Mouse (Mus musculus) stomach, embryonic 16.5 days (tissue): ENCODE results near the gene Ctu2. TPM values are rescaled to one million over a fixed set of nuclear protein-coding genes. Genes with fewer than 3 reads are reported as not detected.

ENCODE experiments used
- ATAC-seq: fragments of 200-750 bp; cut with Nextera tagmentation; 2 replicates; pipeline ENCODE4 v1.8.0; 2017; ENCODE audit warnings: moderate number of reproducible peaks, moderate TSS enrichment; ENCODE audit not compliant: insufficient read depth, low FRiP score
- H3K27ac ChIP-seq: fragments of 300-500 bp; sonication (generic); 2 replicates; pipeline ENCODE4 v1.5.1; 2014; ENCODE audit warnings: low read length
- H3K27me3 ChIP-seq: fragments of 300-500 bp; sonication (generic); 2 replicates; pipeline ENCODE4 v1.6.1; 2014; ENCODE audit warnings: low read length, control low read depth, mixed read lengths; ENCODE audit not compliant: control insufficient read depth, insufficient read depth
- H3K36me3 ChIP-seq: fragments of 300-500 bp; sonication (generic); 2 replicates; pipeline ENCODE4 v1.6.1; 2014; ENCODE audit warnings: low read length; ENCODE audit not compliant: control insufficient read depth, insufficient read depth
- H3K4me1 ChIP-seq: fragments of 300-500 bp; sonication (generic); 2 replicates; pipeline ENCODE4 v1.6.1; 2014; ENCODE audit warnings: low read length, control low read depth, mixed read lengths; ENCODE audit not compliant: control insufficient read depth, insufficient read depth
- H3K4me2 ChIP-seq: fragments of 300-500 bp; sonication (generic); 2 replicates; pipeline ENCODE4 v1.6.1; 2014; ENCODE audit warnings: low read depth, low read length, mixed read lengths
- H3K4me3 ChIP-seq: fragments of 300-500 bp; sonication (generic); replicated peaks from 2 replicates; pipeline ENCODE4 v1.5.1; 2014; ENCODE audit warnings: mild to moderate bottlenecking, low read length
- H3K9ac ChIP-seq: fragments of 300-500 bp; sonication (generic); 2 replicates; pipeline ENCODE4 v1.6.1; 2014; ENCODE audit warnings: low read length
- H3K9me3 ChIP-seq: fragments of 300-500 bp; sonication (generic); replicated peaks from 2 replicates; pipeline ENCODE4 v1.6.1; 2016; ENCODE audit warnings: low read length, control low read depth; ENCODE audit not compliant: control insufficient read depth
- WGBS: fragments of 180-500 bp; shearing (Covaris S2); extraction: QIAGEN DNeasy Blood & Tissue Kit; methylation state at CpG from one replicate; pipeline ENCODE4 v1.1.7; 2014; 5-methylcytosine and 5-hydroxymethylcytosine counted together
- polyA plus RNA-seq: library from polyadenylated mRNA; unstranded; fragments of >200 nt; fragmentation: Nextera tagmentation; extraction: Ambion mirVana; gene quantifications from 2 replicates; pipeline ENCODE4 v1.2.1, GENCODE M21; 2015

Ctu2 gene
- polyA plus RNA-seq, 1 experiment from 2014 or later, result 39.8 TPM

- no peak for ATAC-seq
- Histone ChIP-seq H3K4me2 (no peak overlapping the region), H3K27ac (no peak overlapping the region), H3K36me3 (no peaks in the 10 kb centered on the region), H3K4me1 (0 out of 2 replicates have a peak, but pooled peaks cover 6% of the 10 kb centered on the region), H3K9me3 (no peaks in the 10 kb centered on the region), H3K4me3 (no peak overlapping the region), H3K9ac (no peak overlapping the region), H3K27me3 (peaks cover 19% of the 10 kb centered on the region)
- 59% methylated on average over 6 of the region's 6 CpGs for WGBS
Measured at GRCm38 (mm10) chr8:122459218-122459900, 16.6 kb upstream of the Ctu2 start.

DNA sequence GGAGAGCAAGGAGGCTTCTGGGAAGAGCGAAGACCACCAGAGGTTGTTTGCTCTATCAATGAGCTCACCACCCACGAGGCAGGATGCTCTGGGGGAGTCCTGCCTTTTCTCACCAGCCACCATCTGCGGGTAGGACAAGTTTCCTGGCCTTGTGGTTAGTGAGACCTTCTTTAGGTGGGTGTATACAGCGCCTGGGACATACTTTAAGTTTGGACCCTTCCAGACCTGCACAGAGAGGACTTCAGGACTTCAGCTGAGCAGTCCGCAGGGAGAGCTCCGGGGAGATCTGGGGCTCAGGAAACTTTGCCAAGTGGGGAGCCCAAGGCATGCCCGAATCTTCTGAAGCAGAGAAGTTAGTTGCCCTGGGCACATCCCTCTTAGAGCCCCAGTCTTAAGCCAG, 16.0 kb upstream of the Ctu2 start:
- ATAC-seq, result no peak
- 0 out of 2 replicates have a peak, but pooled peaks cover 6% of the 10 kb centered on the region for H3K4me1 ChIP-seq
- H3K9ac ChIP-seq, result peak overlapping the region; percentile 62
- H3K9me3 ChIP-seq, result no peaks in the 10 kb centered on the region
- 23% methylated on average over 7 of the region's 7 CpGs for WGBS
- no peak overlapping the region for H3K27ac ChIP-seq
- peak overlapping the region; percentile 39 for H3K4me3 ChIP-seq
- H3K27me3 ChIP-seq, result peaks cover 19% of the 10 kb centered on the region
- H3K4me2 ChIP-seq, result peak overlapping the region; percentile 68
- no peaks in the 10 kb centered on the region for H3K36me3 ChIP-seq

- Histone ChIP-seq H3K4me1 (0 out of 2 replicates have a peak, but pooled peaks cover 6% of the 10 kb centered on the region), H3K4me3 (peak within 1 kb of the TSS; percentile 39), H3K4me2 (peak within 1 kb of the TSS; percentile 68), H3K27ac (no peak within 1 kb of the TSS), H3K9ac (peak within 1 kb of the TSS; percentile 62), H3K27me3 (peaks cover 19% of the 10 kb centered on the region), H3K9me3 (no peaks in the 10 kb centered on the region), H3K36me3 (no peaks in the 10 kb centered on the region)
- WGBS, result 2% methylated on average over 56 of the region's 56 CpGs
- peak; percentile 89 for ATAC-seq
Measured at GRCm38 (mm10) chr8:122460524-122461472, 15.1 kb upstream of the Ctu2 start, which contains the start of gene Snai3. Gene Snai3 (minus strand): TSS chr8:122460733.

- Histone ChIP-seq H3K36me3 (peaks cover 5% of the 10 kb centered on the region), H3K27me3 (peaks cover 19% of the 10 kb centered on the region), H3K4me3 (no peak overlapping the region), H3K9me3 (no peaks in the 10 kb centered on the region), H3K4me1 (0 out of 2 replicates have a peak, but pooled peaks cover 6% of the 10 kb centered on the region), H3K4me2 (no peak overlapping the region), H3K27ac (no peak overlapping the region), H3K9ac (no peak overlapping the region)
- WGBS, result 63% methylated on average over 11 of the region's 11 CpGs
- no peak for ATAC-seq
Measured at GRCm38 (mm10) chr8:122461473-122462148, 14.3 kb upstream of the Ctu2 start.

- 73% methylated on average over 8 of the region's 8 CpGs for whole genome bisulfite sequencing
- no peak overlapping the region for H3K27ac ChIP-seq
Measured at GRCm38 (mm10) chr8:122462510-122462909, 13.4 kb upstream of the Ctu2 start.

GRCm38 (mm10) chr8:122463651-122464640, 12.0 kb upstream of the Ctu2 start:
- Histone ChIP-seq H3K9me3 (no peaks in the 10 kb centered on the region), H3K9ac (no peak overlapping the region), H3K4me3 (no peak overlapping the region), H3K27ac (no peak overlapping the region), H3K4me1 (0 out of 2 replicates have a peak, but pooled peaks cover 6% of the 10 kb centered on the region), H3K36me3 (peaks cover 12% of the 10 kb centered on the region), H3K27me3 (peaks cover 13% of the 10 kb centered on the region), H3K4me2 (no peak overlapping the region)
- no peak for ATAC-seq
- 35% methylated on average over 12 of the region's 12 CpGs for WGBS

More at GRCm38 (mm10) chr8:122462510-122462909, 13.4 kb upstream of the Ctu2 start:
- no peak overlapping the region for H3K4me3 ChIP-seq
- H3K27me3 ChIP-seq, result peaks cover 19% of the 10 kb centered on the region
- 0 out of 2 replicates have a peak, but pooled peaks cover 6% of the 10 kb centered on the region for H3K4me1 ChIP-seq
- H3K4me2 ChIP-seq, result no peak overlapping the region
- H3K9me3 ChIP-seq, result no peaks in the 10 kb centered on the region
- H3K36me3 ChIP-seq, result peaks cover 12% of the 10 kb centered on the region
- no peak for ATAC-seq
- H3K9ac ChIP-seq, result no peak overlapping the region

- no peak overlapping the region for H3K9ac ChIP-seq
- no peaks in the 10 kb centered on the region for H3K9me3 ChIP-seq
- no peak for ATAC-seq
- H3K4me3 ChIP-seq, result no peak overlapping the region
- H3K36me3 ChIP-seq, result peaks cover 12% of the 10 kb centered on the region
- H3K4me1 ChIP-seq, result 0 out of 2 replicates have a peak, but pooled peaks cover 5% of the 10 kb centered on the region
- 63% methylated on average over 7 of the region's 7 CpGs for WGBS
- no peak overlapping the region for H3K4me2 ChIP-seq
- H3K27me3 ChIP-seq, result peaks cover 7% of the 10 kb centered on the region; the same call in 1 of the 2 replicates
- H3K27ac ChIP-seq, result no peak overlapping the region
Measured at GRCm38 (mm10) chr8:122464985-122465384, 11.0 kb upstream of the Ctu2 start.

GRCm38 (mm10) chr8:122467816-122468215, 8.1 kb upstream of the Ctu2 start:
- Histone ChIP-seq H3K9me3 (no peaks in the 10 kb centered on the region), H3K36me3 (peaks cover 12% of the 10 kb centered on the region), H3K4me1 (no peaks in the 10 kb centered on the region), H3K27ac (no peak overlapping the region), H3K4me2 (no peak overlapping the region), H3K9ac (no peak overlapping the region), H3K27me3 (no peaks in the 10 kb centered on the region), H3K4me3 (no peak overlapping the region)
- 87% methylated on average over 13 of the region's 13 CpGs for WGBS
- no peak for ATAC-seq
